Mouse (Mus musculus) lung, postnatal 4 days (tissue): ENCODE data around the gene Myo1b.

ENCODE experiments used
- DNase-seq, 2 experiments: peaks; one replicate each; pipeline ENCODE4 v3.0.0; 2021

Myo1b gene

GRCm38 (mm10) chr1:51706106-51706505, 209.8 kb downstream of the Myo1b start:
- no peak for DNase-seq

- DNase-seq: no peak
Measured at GRCm38 (mm10) chr1:51704610-51705009, 211.3 kb downstream of the Myo1b start.
